Mouse (Mus musculus) ES-E14 (cell line): ENCODE measurements around the gene Grb10. TPM values are rescaled to one million over a fixed set of nuclear protein-coding genes. Genes with fewer than 3 reads are reported as not detected.
A peak's percentile ranks its signal among the peaks of the same experiment; 100 is the strongest.

Source experiments
- DNase-seq: peaks from one replicate; pipeline ENCODE4 v3.0.0-alpha.2; 2013; ENCODE audit warnings: low read depth, low spot score
- H3K27ac ChIP-seq: 2 replicates; pipeline ENCODE4 v1.5.1; 2012; ENCODE audit warnings: low read depth, mild to moderate bottlenecking, low read length, moderate library complexity, mixed read lengths; ENCODE audit not compliant: poor library complexity, insufficient read depth, severe bottlenecking
- H3K36me3 ChIP-seq: 2 replicates; pipeline ENCODE4 v1.6.1; 2012; ENCODE audit warnings: mild to moderate bottlenecking, low read length, moderate library complexity, mixed read lengths; ENCODE audit not compliant: control insufficient read depth, poor library complexity, insufficient read depth, severe bottlenecking
- H3K4me1 ChIP-seq, 2 experiments: fragments of 150-350 bp in 1 of 2; sonication (generic) in 1 of 2; 2 replicates each; pipeline ENCODE4 v1.6.1; 2012; ENCODE audit warnings: low read length in 2 of 2, mild to moderate bottlenecking in 1 of 2, mixed read lengths in 1 of 2; ENCODE audit not compliant: control insufficient read depth in 2 of 2, insufficient read depth in 2 of 2, poor library complexity in 1 of 2
- H3K4me3 ChIP-seq, 2 experiments: fragments of 150-350 bp in 1 of 2; sonication (generic) in 1 of 2; 2 replicates each; pipeline ENCODE4 v1.5.1; 2012; ENCODE audit warnings: low read length in 2 of 2, low read depth in 1 of 2, mild to moderate bottlenecking in 1 of 2, mixed read lengths in 1 of 2; ENCODE audit not compliant: insufficient read depth in 1 of 2, poor library complexity in 1 of 2, severe bottlenecking in 1 of 2
- H3K9ac ChIP-seq: 2 replicates; pipeline ENCODE4 v1.6.1; 2012; ENCODE audit warnings: low read depth, mild to moderate bottlenecking, low read length, mixed read lengths; ENCODE audit not compliant: poor library complexity, insufficient read depth, severe bottlenecking
- H3K9me3 ChIP-seq: fragments of 150-350 bp; sonication (generic); 2 replicates; pipeline ENCODE4 v1.6.1; 2012; ENCODE audit warnings: low read depth, mild to moderate bottlenecking, low read length; ENCODE audit not compliant: control insufficient read depth, insufficient read depth
- CHD2 ChIP-seq: IDR thresholded peaks from 2 replicates; pipeline ENCODE4 v1.6.1; 2014; ENCODE audit warnings: mild to moderate bottlenecking, low read depth, low read length, inconsistent platforms
- HCFC1 ChIP-seq: IDR thresholded peaks from 2 replicates; pipeline ENCODE4 v1.6.1; 2012; ENCODE audit warnings: low read length, inconsistent platforms, borderline replicate concordance; ENCODE audit not compliant: insufficient read depth
- MAFK ChIP-seq: IDR thresholded peaks from 2 replicates; pipeline ENCODE4 v1.6.1; 2014; ENCODE audit warnings: mild to moderate bottlenecking, low read depth, low read length, inconsistent platforms; ENCODE audit not compliant: insufficient read depth
- ZC3H11A ChIP-seq: IDR thresholded peaks from 2 replicates; pipeline ENCODE4 v1.6.1; 2012; ENCODE audit warnings: low read depth, mild to moderate bottlenecking, inconsistent platforms, low read length, borderline replicate concordance
- ZNF384 ChIP-seq: IDR thresholded peaks from 2 replicates; pipeline ENCODE4 v1.6.1; 2012; ENCODE audit warnings: low read depth, low read length, inconsistent platforms
- in situ Hi-C, 2 experiments: fragments of 600-800 bp; cut with MboI; formaldehyde crosslinking; loops; one replicate each; pipeline ENCODE4 v1.15.1; 2025; ENCODE audit warnings: low sequenced_read_pairs in 2 of 2, inconsistent platforms in 1 of 2; ENCODE audit not compliant: unreplicated experiment in 2 of 2
- total RNA-seq: library from RNA; depleted of rRNA; stranded (reverse); fragments of 300-350 nt; gene quantifications from 2 replicates; pipeline ENCODE4 v1.2.3, GENCODE M21; 2012

The Grb10 gene
- total RNA-seq, 1 experiment = 33.4 TPM

DNA sequence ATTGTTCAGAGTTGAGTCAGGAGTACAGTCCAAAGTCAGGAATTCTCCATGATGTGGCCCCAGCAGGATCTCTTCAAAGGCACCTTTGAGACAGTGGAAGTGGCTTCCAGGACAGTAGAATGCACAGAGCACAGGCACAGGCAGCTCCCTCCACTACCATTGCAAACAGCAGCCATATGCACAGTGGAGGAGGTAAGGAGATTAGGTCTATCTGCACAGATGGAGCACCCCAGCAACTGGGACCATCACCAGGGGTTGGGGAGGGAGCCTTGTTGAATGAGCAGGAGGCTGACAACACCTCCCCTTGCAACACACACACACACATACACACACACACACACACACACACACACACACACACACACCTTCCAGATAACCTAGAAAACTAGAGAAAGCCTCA, 146.7 kb downstream of the Grb10 start:
- no peak overlapping the region for H3K27ac ChIP-seq
- TF ChIP-seq CHD2 (no peak), ZNF384 (no peak), HCFC1 (no peak), ZC3H11A (no peak), MAFK (no peak)
- no peak overlapping the region for H3K4me3 ChIP-seq
- no peak for DNase-seq
- in situ Hi-C loops = no loop called here
- H3K4me1 ChIP-seq = peaks cover 5 to 6% of the 10 kb centered on the region in 2 experiments; a peak in 2 of 4 replicates
- no peaks in the 10 kb centered on the region for H3K36me3 ChIP-seq
- H3K9me3 ChIP-seq = no peaks in the 10 kb centered on the region
- no peak overlapping the region for H3K9ac ChIP-seq

DNA sequence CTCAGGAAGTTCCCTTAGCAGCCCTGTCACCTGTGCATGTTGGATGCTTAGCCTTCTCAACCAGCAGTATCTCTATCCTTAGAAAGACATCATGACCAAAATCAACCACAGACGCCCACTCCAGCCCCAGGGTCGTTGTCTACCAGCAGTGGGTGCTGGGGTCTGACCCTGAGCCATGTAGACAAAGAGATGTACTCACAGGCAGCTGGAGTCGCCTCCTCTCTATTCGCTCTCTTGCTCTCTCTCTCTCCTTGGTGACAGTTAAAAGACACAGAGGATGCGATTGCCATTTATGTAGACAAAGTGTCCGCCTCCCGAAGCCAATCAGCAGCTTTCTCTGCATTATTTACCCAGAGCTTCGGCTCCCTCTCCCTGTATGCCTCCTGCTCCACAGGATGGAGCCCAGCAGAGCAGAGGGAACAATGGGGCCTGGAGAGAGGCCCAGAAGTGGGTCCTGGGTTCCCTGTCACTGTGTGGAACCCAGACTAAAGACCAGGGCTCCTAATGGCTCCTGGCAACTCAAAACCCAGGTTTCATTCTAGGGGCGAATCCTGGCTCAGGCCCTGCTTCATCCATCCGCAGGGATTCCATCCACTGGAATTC, 148.2 kb downstream of the Grb10 start:
- no peak overlapping the region for H3K27ac ChIP-seq
- H3K9ac ChIP-seq = no peak overlapping the region
- DNase-seq = no peak
- TF ChIP-seq CHD2 = no peak
- no peak for TF ChIP-seq MAFK
- no peak for TF ChIP-seq HCFC1
- TF ChIP-seq ZNF384 = no peak
- no peak for TF ChIP-seq ZC3H11A
- no peaks in the 10 kb centered on the region for H3K36me3 ChIP-seq
- in situ Hi-C loops = no loop called here
- H3K9me3 ChIP-seq = no peaks in the 10 kb centered on the region
- H3K4me3 ChIP-seq = no peak overlapping the region
- peaks cover 11 to 13% of the 10 kb centered on the region in 2 experiments for H3K4me1 ChIP-seq

DNA sequence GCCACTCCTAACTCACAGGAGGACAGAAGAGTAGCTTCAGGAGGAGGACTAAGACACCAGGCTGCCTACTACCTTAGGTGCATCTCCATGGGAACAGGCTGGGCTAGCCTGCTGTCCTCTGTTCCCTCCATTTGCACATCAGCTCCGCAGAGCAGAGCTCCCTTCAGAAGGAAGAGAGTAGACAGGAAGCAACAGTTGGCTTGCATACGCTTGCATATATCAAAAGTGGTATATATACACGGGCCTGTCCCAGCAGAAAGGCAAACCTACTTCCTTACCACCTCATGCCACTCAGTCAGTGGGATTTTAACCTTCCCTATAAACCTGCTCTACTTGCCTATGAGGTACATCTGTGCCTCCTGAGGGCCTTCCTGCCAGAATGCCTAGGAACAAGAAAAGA, 149.8 kb downstream of the Grb10 start:
- no peak for DNase-seq
- in situ Hi-C loops = no loop called here
- no peak overlapping the region for H3K27ac ChIP-seq

GRCm38 (mm10) chr11:11888051-11888450, 150.4 kb downstream of the Grb10 start:
- no peak for TF ChIP-seq ZNF384
- no peak for TF ChIP-seq ZC3H11A
- TF ChIP-seq MAFK = no peak
- TF ChIP-seq CHD2 = no peak
- no peak for TF ChIP-seq HCFC1
- no peak overlapping the region for H3K9ac ChIP-seq
- no peak overlapping the region for H3K27ac ChIP-seq
- no peaks in the 10 kb centered on the region for H3K9me3 ChIP-seq
- no peak for DNase-seq
- in situ Hi-C loops = no loop called here
- H3K4me1 ChIP-seq = peaks cover 16 to 17% of the 10 kb centered on the region in 2 experiments
- H3K4me3 ChIP-seq = no peak overlapping the region
- no peaks in the 10 kb centered on the region for H3K36me3 ChIP-seq

More for the DNA sequence above, 149.8 kb downstream of the Grb10 start:
- Histone ChIP-seq H3K36me3 (no peaks in the 10 kb centered on the region), H3K9ac (no peak overlapping the region), H3K4me1 (peaks cover 11 to 16% of the 10 kb centered on the region in 2 experiments), H3K9me3 (no peaks in the 10 kb centered on the region), H3K4me3 (no peak overlapping the region)
- no peak for TF ChIP-seq MAFK
- no peak for TF ChIP-seq CHD2
- TF ChIP-seq ZNF384 = no peak
- no peak for TF ChIP-seq ZC3H11A
- TF ChIP-seq HCFC1 = no peak

DNA sequence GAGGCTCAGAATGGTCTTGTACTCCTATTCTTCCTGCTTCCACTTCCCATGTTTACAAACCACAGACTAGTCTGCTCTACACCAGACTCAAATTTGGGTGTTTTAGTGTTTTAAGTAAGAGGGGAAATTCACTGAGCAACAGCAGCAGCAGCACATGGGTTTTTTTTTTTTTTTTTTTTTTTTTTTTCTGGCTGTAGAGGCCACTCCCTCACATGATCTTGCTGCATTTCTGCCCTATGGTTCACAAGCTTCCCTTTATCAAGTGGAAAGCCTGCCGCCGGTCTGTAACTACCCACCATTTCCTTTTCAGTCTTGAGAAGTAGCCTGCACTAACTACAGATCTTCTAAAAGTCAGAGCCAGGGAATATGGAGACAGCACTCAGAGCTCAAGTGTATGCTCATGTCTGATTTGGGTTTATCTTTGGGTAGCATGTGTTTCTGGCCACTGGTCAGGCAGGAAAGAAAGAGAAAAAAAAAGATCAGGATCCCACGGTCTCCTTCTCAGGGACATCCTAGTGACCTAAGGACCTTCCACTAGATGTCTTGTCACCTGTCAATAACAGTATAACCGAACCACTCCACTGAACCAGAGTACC, 152.0 kb downstream of the Grb10 start:
- Histone ChIP-seq H3K9ac (no peak overlapping the region), H3K36me3 (no peaks in the 10 kb centered on the region), H3K4me1 (peaks cover 20 to 21% of the 10 kb centered on the region in 2 experiments), H3K9me3 (no peaks in the 10 kb centered on the region), H3K27ac (no peak overlapping the region; the same call in 1 of the 2 replicates), H3K4me3 (no peak overlapping the region)
- no peak for DNase-seq
- TF ChIP-seq HCFC1 (no peak), MAFK (no peak), ZNF384 (peak; percentile 82), ZC3H11A (no peak), CHD2 (no peak)
- in situ Hi-C loops = no loop called here
